Mouse (Mus musculus) cerebellum, postnatal 14 days (tissue): ENCODE measurements around the gene Gm49337.

Experiments used
- DNase-seq, 2 experiments: peaks; one replicate each; pipeline ENCODE4 v3.0.0; 2021; ENCODE audit warnings: mixed read lengths in 2 of 2

Gene Gm49337

GRCm38 (mm10) chr4:116342119-116342518, 168.9 kb downstream of the Gm49337 start:
- DNase-seq: peak; percentile 80 to 84
